8 mouse cellular contexts compared by ENCODE assay signal in genomic region chr12:36157304-36157637, GRCm38 (mm10). TPM values are rescaled to one million over a fixed set of nuclear protein-coding genes. Genes with fewer than 3 reads are reported as not detected.
DNase-seq lines count a peak whose midpoint lies in the region; ATAC-seq and TF ChIP-seq lines count a peak whose summit lies in the region.

No protein-coding gene starts in this region.

- H3K4me1 ChIP-seq in heart, embryonic 13.5 days = peaks cover 38% of the 10 kb centered on the region
- peaks cover 51% of the 10 kb centered on the region for H3K4me1 ChIP-seq in G1E (ENCODE audit: insufficient read depth, low read depth, low read length)
- H3K4me1 ChIP-seq in forebrain, postnatal 0 days (ENCODE audit: insufficient read depth) = peaks cover 13% of the 10 kb centered on the region; the same call in 1 of the 2 replicates
- peaks cover 21% of the 10 kb centered on the region for H3K4me1 ChIP-seq in liver, postnatal 0 days (ENCODE audit: insufficient read depth)

- peak overlapping the region; percentile 93 for H3K9ac ChIP-seq in heart, embryonic 13.5 days
- peak overlapping the region; percentile 85 for H3K9ac ChIP-seq in forebrain, postnatal 0 days
- H3K9ac ChIP-seq in liver, postnatal 0 days (replicated peaks) = peak overlapping the region; percentile 78

- DNase-seq in heart, adult 11 months = no peak
- peak; percentile 41 for DNase-seq in G1E (ENCODE audit: low spot score)
- DNase-seq in forebrain, postnatal 0 days = no peak
- no peak for DNase-seq in liver, postnatal 0 days
- DNase-seq in thymus, postnatal 0 days (ENCODE audit: low spot score) = peak; percentile 72
- no peak for DNase-seq in urinary bladder, postnatal 4 days (ENCODE audit: low spot score in 2 of 2)
- DNase-seq in adrenal gland, adult 2 months = no peak

- H3K27me3 ChIP-seq in heart, embryonic 13.5 days (replicated peaks) = no peaks in the 10 kb centered on the region
- H3K27me3 ChIP-seq in G1E (ENCODE audit: insufficient read depth, low read length) = no peaks in the 10 kb centered on the region
- H3K27me3 ChIP-seq in forebrain, postnatal 0 days (ENCODE audit: insufficient read depth, low read length) = no peaks in the 10 kb centered on the region
- H3K27me3 ChIP-seq in liver, postnatal 0 days (ENCODE audit: insufficient read depth, low read length) = no peaks in the 10 kb centered on the region

- H3K4me2 ChIP-seq in heart, embryonic 13.5 days = peak overlapping the region; percentile 75
- H3K4me2 ChIP-seq in forebrain, postnatal 0 days (ENCODE audit: low read depth) = peak overlapping the region; percentile 77
- peak overlapping the region; percentile 93 for H3K4me2 ChIP-seq in liver, postnatal 0 days (ENCODE audit: low read depth, low read length)

- H3K27ac ChIP-seq in heart, embryonic 13.5 days (replicated peaks) = peak overlapping the region; percentile 93
- H3K27ac ChIP-seq in forebrain, postnatal 0 days (ENCODE audit: low read depth, low read length) = peak overlapping the region; percentile 91
- H3K27ac ChIP-seq in liver, postnatal 0 days (ENCODE audit: low read depth) = peak overlapping the region; percentile 86

- H3K4me3 ChIP-seq in heart, embryonic 13.5 days = peak overlapping the region; percentile 83
- peak overlapping the region; percentile 97 for H3K4me3 ChIP-seq in G1E (ENCODE audit: low read depth, low read length)
- peak overlapping the region; percentile 79 for H3K4me3 ChIP-seq in forebrain, postnatal 0 days (ENCODE audit: low read depth, low read length)
- H3K4me3 ChIP-seq in liver, postnatal 0 days (ENCODE audit: low read depth, low read length) = peak overlapping the region; percentile 72

- no peaks in the 10 kb centered on the region for H3K9me3 ChIP-seq in heart, embryonic 13.5 days
- no peaks in the 10 kb centered on the region for H3K9me3 ChIP-seq in G1E (replicated peaks)
- H3K9me3 ChIP-seq in forebrain, postnatal 0 days (ENCODE audit: low read length) = no peaks in the 10 kb centered on the region
- H3K9me3 ChIP-seq in liver, postnatal 0 days (ENCODE audit: low read length) = no peaks in the 10 kb centered on the region

- H3K36me3 ChIP-seq in heart, embryonic 13.5 days = peaks cover 7% of the 10 kb centered on the region; the same call in 1 of the 2 replicates
- peaks cover 34% of the 10 kb centered on the region for H3K36me3 ChIP-seq in G1E (replicated peaks)
- no peaks in the 10 kb centered on the region for H3K36me3 ChIP-seq in forebrain, postnatal 0 days (ENCODE audit: insufficient read depth)
- no peaks in the 10 kb centered on the region for H3K36me3 ChIP-seq in liver, postnatal 0 days (replicated peaks; ENCODE audit: insufficient read depth, low read length)

- under 1% methylated on average over 14 of the region's 14 CpGs for WGBS in heart, embryonic 13.5 days
- WGBS in forebrain, postnatal 0 days = 2% methylated on average over 14 of the region's 14 CpGs
- under 1% methylated on average over 14 of the region's 14 CpGs for WGBS in liver, postnatal 0 days (ENCODE audit: insufficient replicate concordance)

- ATAC-seq in heart, embryonic 13.5 days (ENCODE audit: extremely low read depth, insufficient number of reproducible peaks, low FRiP score, low TSS enrichment) = peak; percentile 34; the same call in 1 of the 2 replicates
- peak; percentile 11 for ATAC-seq in G1E (ENCODE audit: extremely low read depth, insufficient number of reproducible peaks, low FRiP score, poor library complexity, severe bottlenecking)
- peak; percentile 19 for ATAC-seq in forebrain, postnatal 0 days
- ATAC-seq in liver, postnatal 0 days = peak; percentile 46

- TF ChIP-seq EP300 in liver, postnatal 0 days (IDR thresholded peaks at IDR 0.05; ENCODE audit: low read depth) = 0 out of 2 replicates have a peak, but pooled peaks have one; percentile 3

- TF ChIP-seq CTCF in G1E (IDR thresholded peaks at IDR 0.05; ENCODE audit: low read depth, low read length) = no peak
- TF ChIP-seq CTCF in forebrain, postnatal 0 days (IDR thresholded peaks at IDR 0.05; ENCODE audit: low read depth) = no peak
- no peak for TF ChIP-seq CTCF in liver, postnatal 0 days (IDR thresholded peaks at IDR 0.05; ENCODE audit: low read depth)

RNA-seq across cellular contexts. Expression of gene Ankmy2, which starts 0.4 kb away (rescaled TPM):
- 25.8 and 25.9 TPM in 2 replicates for polyA plus RNA-seq in heart, embryonic 13.5 days (2015; fragmentation: Nextera tagmentation; extraction: Ambion mirVana)
- total RNA-seq in G1E (2014; fragmentation: Nextera tagmentation) (41.8 and 49.1 TPM in 2 replicates), G1E (2017) (44.1 and 49.6 TPM in 2 replicates)
- polyA plus RNA-seq in G1E (2012) = 2.5 and 2.7 TPM in 2 replicates
- total RNA-seq in forebrain, postnatal 0 days (2014; rRNA removed) = 77.7 and 80.0 TPM in 2 replicates
- polyA plus RNA-seq in forebrain, postnatal 0 days (2015; fragmentation: Nextera tagmentation; extraction: Ambion mirVana) = 65.3 and 78.6 TPM in 2 replicates
- polyA plus RNA-seq in liver, postnatal 0 days (2015; fragmentation: Nextera tagmentation; extraction: Ambion mirVana) = 5.9 and 6.4 TPM in 2 replicates
- polyA plus RNA-seq in thymus, postnatal 0 days (2015; fragmentation: Nextera tagmentation; extraction: Ambion mirVana) = 24.1 and 24.4 TPM in 2 replicates
- 10 to 100 TPM; 29.5 to 31.2 TPM for total RNA-seq in adrenal gland, adult 2 months (2021)
- polyA plus RNA-seq in adrenal gland, adult 2 months (2012; rRNA removed) = 3.0 and 4.0 TPM in 2 replicates

RNA-seq across cellular contexts. Expression of gene Bzw2, which starts 0.6 kb away (rescaled TPM):
- polyA plus RNA-seq in heart, embryonic 13.5 days (2015; fragmentation: Nextera tagmentation; extraction: Ambion mirVana) = 201 and 202 TPM in 2 replicates
- total RNA-seq in G1E (2014; fragmentation: Nextera tagmentation) (134 and 138 TPM in 2 replicates), G1E (2017) (129 and 140 TPM in 2 replicates)
- 17.6 and 23.8 TPM in 2 replicates for polyA plus RNA-seq in G1E (2012)
- total RNA-seq in forebrain, postnatal 0 days (2014; rRNA removed) = 379 and 428 TPM in 2 replicates
- 433 and 494 TPM in 2 replicates for polyA plus RNA-seq in forebrain, postnatal 0 days (2015; fragmentation: Nextera tagmentation; extraction: Ambion mirVana)
- polyA plus RNA-seq in liver, postnatal 0 days (2015; fragmentation: Nextera tagmentation; extraction: Ambion mirVana) = 27.9 and 29.6 TPM in 2 replicates
- polyA plus RNA-seq in thymus, postnatal 0 days (2015; fragmentation: Nextera tagmentation; extraction: Ambion mirVana) = 251 and 260 TPM in 2 replicates
- 10 to 100 TPM; 21.8 to 22.4 TPM for total RNA-seq in adrenal gland, adult 2 months (2021)
- polyA plus RNA-seq in adrenal gland, adult 2 months (2012; rRNA removed) = 1.6 and 2.1 TPM in 2 replicates

Comparison
In these comparisons a context has a peak if more than half of its experiments do, and no peak if none do; other contexts are left out.
1. DNase-seq: peak in G1E (single experiment) and thymus, postnatal 0 days (single experiment); none in heart, adult 11 months (single experiment), forebrain, postnatal 0 days (single experiment), liver, postnatal 0 days (single experiment), urinary bladder, postnatal 4 days (0 of 2) and adrenal gland, adult 2 months (single experiment).
2. Peak in every context shown above with its lines, with median percentiles within 50 percentile points of each other: ATAC-seq, H3K27ac ChIP-seq, H3K4me2 ChIP-seq, H3K4me3 ChIP-seq and H3K9ac ChIP-seq.